Mouse (Mus musculus) 3134 (cell line): Measurements from ENCODE around the gene Fam189a1.

Source experiments
- DNase-seq: peaks from one replicate; pipeline ENCODE4 v3.0.0-alpha.2; 2011; ENCODE audit warnings: low spot score; ENCODE audit not compliant: insufficient read length; ENCODE audit errors: extremely low read depth

Fam189a1 gene

GRCm38 (mm10) chr7:64751465-64751864 lies 404.9 kb downstream of the Fam189a1 start:
- peak; percentile 31 for DNase-seq

GRCm38 (mm10) chr7:64743610-64744009 lies 412.8 kb downstream of the Fam189a1 start:
- DNase-seq, result no peak

GRCm38 (mm10) chr7:64741333-64742307 lies 414.8 kb downstream of the Fam189a1 start:
- DNase-seq, result no peak

DNA sequence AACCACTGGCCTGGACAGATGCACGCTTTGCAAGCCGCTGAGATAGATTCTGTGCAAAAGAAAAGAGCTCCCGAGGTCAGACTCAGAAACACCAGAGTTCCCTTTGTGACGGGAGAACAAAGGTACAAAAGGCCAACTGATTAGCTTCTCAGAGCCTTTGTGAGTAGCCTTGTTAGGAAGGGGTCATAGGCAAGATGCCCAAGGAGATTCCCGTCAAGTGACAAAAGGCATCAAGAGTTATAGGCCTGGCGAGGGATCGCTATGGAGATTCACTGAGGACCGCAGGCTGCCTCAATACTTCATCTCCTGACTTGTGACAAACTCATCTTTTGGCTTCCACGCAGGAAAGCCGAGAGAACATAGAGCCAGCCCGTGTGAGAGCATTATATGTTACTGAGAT lies 417.2 kb downstream of the Fam189a1 start:
- no peak for DNase-seq

- DNase-seq, result no peak
Measured at GRCm38 (mm10) chr7:64729785-64730184, 426.6 kb downstream of the Fam189a1 start.

DNA sequence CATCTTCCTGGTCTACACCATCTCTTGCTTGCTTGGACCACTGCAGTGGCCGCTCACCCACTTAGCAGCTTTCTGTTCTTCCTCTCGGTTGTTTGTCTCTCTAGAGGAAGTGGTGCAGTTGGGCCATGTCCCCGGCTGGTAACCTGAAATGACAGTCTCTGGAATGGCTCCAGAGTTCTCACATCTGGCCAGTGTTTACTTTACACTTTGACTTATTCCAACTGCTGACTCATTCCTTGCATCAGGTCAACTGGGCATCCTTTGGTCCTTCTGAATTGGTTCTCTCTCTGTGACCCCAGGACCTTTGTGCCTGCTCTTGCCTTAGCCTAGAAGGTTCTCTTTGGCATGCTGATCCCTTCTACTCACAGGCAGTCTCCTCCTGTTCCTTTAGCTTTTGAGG lies 427.6 kb downstream of the Fam189a1 start:
- DNase-seq, result no peak

DNA sequence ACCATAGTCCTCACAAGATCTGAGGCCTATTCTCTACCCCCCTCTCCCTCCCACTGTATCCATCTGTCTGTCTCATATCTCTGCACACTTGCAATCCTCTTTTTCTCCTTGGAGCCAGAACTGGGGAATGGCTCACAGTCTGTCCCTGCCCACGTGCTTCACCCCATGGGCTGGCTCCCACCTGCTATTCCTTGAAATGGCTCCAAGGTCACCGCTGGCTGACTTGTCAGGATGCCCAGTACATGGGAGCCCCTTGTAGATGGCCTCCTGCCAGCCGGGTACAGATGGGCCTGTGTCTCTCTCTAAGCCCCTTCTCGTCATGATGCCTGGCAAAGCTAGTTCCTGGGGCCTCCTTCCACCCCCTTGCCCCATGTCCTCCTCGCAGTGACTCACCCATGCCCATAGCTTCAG lies 428.2 kb downstream of the Fam189a1 start:
- no peak for DNase-seq

- no peak for DNase-seq
Measured at GRCm38 (mm10) chr7:64725967-64726695, 430.2 kb downstream of the Fam189a1 start.

DNA sequence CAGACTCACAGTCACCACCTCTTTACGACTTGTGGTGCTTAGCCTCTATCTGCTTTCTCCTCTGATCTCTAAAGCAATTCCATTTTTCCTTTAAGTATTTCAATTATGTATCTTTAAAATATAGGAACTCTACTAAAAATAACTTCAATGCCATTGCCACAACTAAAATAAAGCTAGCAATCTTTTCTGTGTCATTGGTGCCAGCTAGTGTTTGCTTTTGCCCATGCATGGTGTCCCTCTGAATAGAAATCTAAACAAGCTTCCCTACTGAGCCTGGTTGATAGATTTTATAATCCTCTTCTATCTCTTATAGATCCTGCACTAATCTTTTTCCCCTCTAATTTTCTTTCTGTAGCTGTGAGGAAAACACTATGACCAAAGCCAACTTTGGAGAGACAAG lies 432.0 kb downstream of the Fam189a1 start:
- DNase-seq, result no peak

DNA sequence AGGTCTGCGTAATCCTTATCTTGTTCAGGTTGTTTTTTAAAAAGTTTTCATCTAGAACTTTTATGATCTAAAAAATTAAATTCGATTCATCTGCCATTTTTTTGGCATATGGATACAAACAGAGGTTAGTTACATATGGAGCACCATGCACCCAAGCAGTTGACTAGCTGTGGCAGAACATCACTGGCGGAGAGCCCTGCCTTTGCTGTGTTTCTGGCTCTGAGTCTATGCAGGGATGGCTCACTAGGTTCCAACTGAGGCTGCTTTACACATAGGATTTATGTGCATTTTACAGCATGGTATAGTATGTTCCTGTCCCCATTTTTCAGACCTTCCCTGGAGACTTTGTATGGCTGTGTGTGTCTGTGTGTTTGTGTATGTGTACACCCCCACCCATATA lies 433.1 kb downstream of the Fam189a1 start:
- no peak for DNase-seq

GRCm38 (mm10) chr7:64716286-64716685 lies 440.1 kb downstream of the Fam189a1 start:
- no peak for DNase-seq

GRCm38 (mm10) chr7:64709520-64710262 lies 446.7 kb downstream of the Fam189a1 start:
- no peak for DNase-seq

- no peak for DNase-seq
Measured at GRCm38 (mm10) chr7:64708176-64708575, 448.2 kb downstream of the Fam189a1 start.
